Mouse (Mus musculus) cerebellum, postnatal 4 days (tissue): ENCODE measurements at regions not wholly inside any gene's neighbourhood (a gene's known extent, or its start where the extent isn't known, plus 50 kb on each side); places are given as distances from the start of the nearest gene placed in this dataset.

Experiments
- DNase-seq, 2 experiments: peaks; one replicate each; pipeline ENCODE4 v3.0.0; 2022; ENCODE audit warnings: low spot score in 2 of 2, mixed read lengths in 1 of 2

- DNase-seq = no peak
Observed at GRCm38 (mm10) chr17:4791873-4792272, 202.3 kb upstream of the Arid1b start.

DNA sequence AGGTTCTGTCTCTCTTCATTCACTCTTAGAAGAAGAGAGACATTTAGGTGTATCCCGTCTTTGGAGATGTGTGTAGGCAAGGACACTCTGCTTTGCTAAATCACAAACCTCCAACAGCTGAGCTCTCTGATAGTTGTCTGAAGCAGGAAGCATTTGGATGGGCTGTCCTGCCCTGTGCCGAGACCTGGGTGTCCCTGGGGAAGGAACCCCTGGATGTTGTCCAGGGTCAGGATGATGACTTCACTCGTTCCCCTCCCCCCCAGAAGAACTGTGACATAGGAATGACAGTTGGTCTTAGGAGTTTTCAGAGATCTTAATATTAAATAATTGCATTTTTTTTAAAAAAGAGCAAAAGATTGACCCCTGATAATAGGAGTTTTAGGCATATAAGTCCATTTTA, 197.9 kb upstream of the Arid1b start:
- no peak for DNase-seq

GRCm38 (mm10) chr17:4804013-4804412, 190.1 kb upstream of the Arid1b start:
- DNase-seq = no peak

GRCm38 (mm10) chr17:4806051-4806450, 188.1 kb upstream of the Arid1b start:
- no peak for DNase-seq

- DNase-seq = no peak
Observed at GRCm38 (mm10) chr17:4808926-4809325, 185.2 kb upstream of the Arid1b start.

DNA sequence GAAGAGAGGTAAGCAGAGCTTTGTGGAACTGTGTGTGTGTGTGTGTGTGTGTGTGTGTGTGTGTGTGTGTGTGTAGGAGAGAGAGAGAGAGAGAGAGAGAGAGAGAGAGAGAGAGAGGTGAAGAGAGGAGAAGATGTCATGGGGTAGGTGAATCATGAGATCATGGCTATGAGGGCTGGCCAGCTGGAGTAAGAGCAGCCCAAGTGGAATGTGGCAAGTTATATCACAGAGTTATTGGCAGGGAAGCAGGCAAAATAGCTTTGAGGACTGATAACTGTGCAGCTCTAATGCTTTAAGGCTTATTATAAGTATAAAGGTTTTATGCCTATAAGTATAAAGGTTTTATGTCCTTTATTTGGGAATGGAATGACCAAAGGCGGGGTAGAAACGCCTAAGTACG, 180.9 kb upstream of the Arid1b start:
- DNase-seq = no peak

- no peak for DNase-seq
Observed at GRCm38 (mm10) chr17:4813666-4814065, 180.5 kb upstream of the Arid1b start.

DNA sequence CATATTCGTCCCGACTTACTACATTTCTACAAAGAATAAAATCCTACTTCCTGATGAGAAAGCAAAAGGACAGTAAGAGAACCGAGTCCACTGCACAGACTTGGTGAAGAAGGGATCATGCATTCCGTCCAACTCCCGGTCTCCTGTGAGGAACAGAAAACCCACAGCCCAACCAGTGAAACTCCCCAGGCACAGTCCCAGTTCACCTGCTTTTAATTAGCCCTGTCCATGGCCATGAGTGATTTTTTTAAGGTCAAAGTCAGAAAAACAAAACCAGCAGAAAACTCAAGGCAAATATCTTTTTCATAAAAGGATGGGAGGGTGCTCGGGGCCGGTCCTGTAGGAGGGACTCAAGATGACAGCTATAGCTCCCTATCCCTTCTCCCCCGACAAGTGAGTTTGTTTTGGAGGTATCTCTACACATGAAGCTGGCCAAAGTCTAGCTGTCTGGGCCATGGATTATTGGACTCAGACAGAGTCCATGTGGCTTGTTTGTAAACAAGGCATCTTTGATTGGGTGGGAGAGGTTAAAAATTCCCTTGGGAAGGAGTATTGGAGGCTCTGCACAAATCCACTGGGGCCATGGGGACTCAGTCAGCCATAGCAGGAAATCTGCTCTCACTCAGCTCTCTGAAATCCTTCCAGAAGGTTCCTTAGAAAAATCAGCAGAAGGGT, 168.8 kb upstream of the Arid1b start:
- DNase-seq = no peak

DNA sequence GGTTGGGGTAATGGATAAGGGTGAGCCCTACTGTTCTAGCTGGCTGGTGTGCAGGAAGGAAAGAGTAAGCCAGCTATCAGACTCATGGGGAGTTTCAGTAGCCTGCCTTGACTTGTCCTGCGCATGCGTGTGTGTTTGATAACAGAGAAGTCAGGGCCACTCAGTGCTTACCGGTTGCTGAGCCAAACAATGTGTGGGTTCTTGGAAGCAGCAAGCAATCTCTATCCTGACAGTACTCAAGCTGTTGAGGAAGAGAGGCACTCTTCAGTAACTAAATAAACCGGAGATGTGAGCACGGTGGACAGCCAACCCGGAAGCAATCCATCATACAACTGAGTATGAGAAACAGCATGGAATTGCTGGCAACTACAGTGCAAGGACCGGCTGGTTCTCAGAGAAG, 160.1 kb upstream of the Arid1b start:
- no peak for DNase-seq

GRCm38 (mm10) chr17:4834571-4834970, 159.6 kb upstream of the Arid1b start:
- no peak for DNase-seq

DNA sequence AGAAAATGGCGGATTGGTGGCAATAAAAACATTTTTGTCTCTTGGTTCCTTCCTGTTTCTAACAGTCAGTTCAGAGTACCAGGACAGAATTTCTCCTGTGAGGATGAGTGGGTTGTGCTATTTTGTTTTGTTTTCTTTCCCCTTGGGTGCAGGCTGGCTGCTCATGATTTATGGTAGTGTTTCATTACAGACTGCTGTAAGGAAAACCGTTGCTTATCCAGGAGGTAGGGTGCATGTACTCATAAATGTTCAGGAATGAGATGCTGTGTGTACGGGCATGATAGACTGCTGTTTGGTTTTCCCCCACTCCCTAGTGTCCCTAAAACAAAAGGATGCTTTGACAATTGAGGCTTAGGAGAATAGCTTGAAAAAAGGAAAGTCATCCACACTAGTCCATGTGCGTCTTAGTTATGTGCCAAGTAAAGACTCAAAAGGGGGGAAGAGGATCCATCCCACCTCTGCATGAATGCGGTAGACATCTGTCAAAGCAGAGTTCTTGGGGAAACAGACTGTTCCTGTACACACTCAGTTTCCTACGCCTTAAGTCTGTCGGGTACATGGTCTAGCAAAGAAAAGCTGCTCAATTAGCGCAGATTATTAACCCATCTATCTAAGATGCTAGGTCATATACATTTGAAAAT, 158.9 kb upstream of the Arid1b start:
- DNase-seq = no peak

- DNase-seq = no peak
Observed at GRCm38 (mm10) chr17:4840123-4840522, 154.0 kb upstream of the Arid1b start.

DNA sequence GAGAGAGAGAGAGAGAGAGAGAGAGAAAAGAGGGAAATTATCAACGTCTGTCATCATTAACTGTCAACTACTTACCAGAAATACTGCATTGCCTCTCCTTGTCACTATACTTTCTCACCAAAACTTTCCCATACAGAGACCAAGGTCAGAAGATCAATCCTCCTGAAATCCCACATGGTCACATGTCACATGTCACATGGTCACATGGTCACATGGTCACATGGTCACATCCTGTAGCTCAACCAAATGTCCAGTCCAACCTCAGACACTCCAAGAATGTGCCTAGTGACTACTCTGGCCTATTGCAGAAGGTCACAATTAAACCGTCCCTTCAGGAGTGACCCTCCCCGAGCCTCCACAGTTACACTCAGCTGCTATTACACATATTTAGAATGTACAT, 135.8 kb upstream of the Arid1b start:
- DNase-seq = no peak

GRCm38 (mm10) chr17:4864901-4865300, 129.2 kb upstream of the Arid1b start:
- DNase-seq = no peak

GRCm38 (mm10) chr17:4865621-4866020, 128.5 kb upstream of the Arid1b start:
- no peak for DNase-seq

DNA sequence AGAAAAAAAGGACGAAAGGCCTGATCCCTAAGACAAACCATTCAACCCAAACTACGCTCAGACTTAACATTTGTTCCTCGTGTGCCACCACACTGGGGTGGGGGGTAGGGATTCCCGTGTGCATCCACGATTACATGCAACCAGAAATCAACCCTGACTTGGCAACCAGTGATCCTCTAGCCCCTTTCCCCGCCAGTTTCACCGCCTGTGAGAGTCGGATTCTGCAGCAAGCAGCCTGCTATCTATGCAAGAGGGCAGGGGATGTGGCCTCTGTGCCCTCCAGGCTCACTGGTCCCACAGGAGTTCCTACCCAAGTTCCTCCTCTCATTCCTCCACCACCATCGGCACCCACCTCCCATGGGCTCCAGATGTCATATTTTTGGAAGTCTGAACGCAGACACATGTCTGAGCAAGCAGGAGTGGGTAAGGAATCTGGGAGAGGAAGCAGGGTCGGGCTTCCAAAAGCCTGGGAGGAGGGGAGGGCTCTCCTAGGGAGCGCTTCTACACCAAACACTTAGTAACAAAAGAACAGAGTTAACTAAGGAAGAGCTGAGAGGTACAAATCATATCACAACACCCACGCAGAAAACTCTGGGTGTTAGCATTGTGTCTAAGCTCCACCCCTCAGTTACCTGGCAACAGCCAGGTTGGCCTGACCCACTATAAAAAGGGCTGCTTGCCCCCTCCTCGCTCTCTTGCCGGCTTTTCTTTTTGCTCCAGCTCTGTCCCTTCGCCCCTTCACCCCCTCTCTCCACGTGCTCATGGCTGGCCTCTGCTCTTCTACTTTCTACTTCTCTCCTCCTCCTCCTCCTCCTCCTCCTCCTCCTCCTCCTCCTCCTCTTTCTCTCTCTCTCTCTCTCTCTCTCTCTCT, 127.9 kb upstream of the Arid1b start:
- DNase-seq = no peak

DNA sequence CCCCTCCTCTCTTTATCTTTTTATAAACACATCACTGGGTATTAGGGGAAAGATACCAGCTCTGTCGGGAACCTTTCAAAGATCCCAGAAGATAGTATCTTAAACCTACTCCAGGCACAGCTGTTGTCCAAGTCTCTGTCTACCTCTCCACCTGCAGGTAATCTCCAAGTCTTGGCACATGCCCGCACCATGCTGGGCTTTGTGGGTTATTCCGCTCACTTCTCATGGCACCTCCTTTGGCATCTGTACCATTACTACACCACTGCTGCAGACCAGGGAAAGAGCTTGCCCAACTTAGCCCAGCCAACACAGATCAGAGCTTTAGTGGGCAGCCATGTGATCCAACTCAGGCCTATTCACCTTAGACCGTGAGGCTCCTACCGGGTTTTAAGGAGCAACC, 127.0 kb upstream of the Arid1b start:
- DNase-seq = no peak

GRCm38 (mm10) chr17:4867754-4868445, 126.2 kb upstream of the Arid1b start:
- no peak for DNase-seq

DNA sequence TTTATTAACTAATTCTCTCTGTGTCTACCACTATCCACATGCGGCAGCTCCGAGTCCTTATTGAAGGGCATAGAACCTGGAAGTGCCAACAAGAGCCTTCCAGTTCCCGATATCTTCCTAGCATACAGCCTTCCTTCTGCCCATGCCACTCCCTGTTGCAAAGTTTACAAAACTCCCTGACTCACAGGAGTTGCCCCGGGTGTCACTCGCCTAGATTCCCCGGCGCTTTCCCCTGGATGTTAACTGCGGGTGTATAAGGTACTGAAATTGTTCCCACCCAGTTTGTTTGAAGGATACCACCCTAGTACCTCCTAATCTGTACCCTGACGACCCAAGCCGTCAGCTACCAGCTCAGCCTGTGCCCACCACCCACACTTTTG, 125.7 kb upstream of the Arid1b start:
- DNase-seq = no peak

DNA sequence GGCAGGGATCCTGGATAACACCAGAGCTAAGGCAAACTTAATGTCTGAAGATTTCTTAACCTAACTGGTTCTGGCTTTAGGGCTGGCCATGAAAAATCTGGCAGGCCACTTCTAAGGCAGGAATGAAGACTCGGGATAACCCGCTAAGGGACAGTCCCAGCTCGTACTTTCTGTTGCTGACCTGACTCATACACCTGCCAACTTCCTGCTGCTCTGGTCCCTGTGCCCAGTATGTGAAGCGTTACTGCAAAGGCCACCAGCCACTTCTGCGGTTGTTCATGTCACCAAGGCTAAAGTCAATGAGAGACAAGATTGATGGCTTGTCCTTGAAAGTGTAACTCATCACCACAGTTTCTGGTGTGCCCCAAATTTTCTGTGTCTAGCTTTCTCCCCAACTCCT, 125.3 kb upstream of the Arid1b start:
- DNase-seq = no peak

DNA sequence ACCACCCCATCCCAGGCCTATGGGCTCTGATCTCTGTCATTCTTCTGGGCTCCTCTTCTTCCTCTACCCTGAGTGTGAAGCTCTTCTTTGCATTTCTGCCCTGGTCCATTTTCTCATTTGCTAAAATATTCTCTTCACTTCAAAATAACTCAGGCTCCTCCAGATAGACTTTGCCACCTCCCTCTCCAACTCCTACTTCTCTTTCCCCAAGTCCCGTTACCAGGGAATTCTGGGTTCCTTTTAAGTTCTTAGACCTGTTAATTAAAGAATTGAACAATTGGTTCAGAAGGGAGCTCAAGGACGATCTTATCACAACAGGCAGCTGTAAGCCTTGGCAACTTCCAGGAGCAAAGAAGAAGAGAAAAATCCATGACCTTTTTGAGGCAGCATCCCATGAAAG, 122.9 kb upstream of the Arid1b start:
- DNase-seq = no peak

- no peak for DNase-seq
Observed at GRCm38 (mm10) chr17:4874459-4874858, 119.7 kb upstream of the Arid1b start.
